Mouse (Mus musculus): ENCODE results near the gene Gtf2f2. TPM values are rescaled to one million over a fixed set of nuclear protein-coding genes. Genes with fewer than 3 reads are reported as not detected.
"Not testable (repeated sequence)": the region's sequence is repeated elsewhere in the genome, so short reads cannot be mapped to it uniquely, and the experiment has no call there.

The Gtf2f2 gene
- total RNA-seq, 1 experiment from 2014 or later, result 24.3 TPM

GRCm38 (mm10) chr14:75998082-75998481 is 12.6 kb downstream of the Gtf2f2 start:
- DNase-seq, result no peak

- no peak for DNase-seq
These were observed 18.3 kb downstream of the Gtf2f2 start for GRCm38 (mm10) chr14:75992371-75992770.

- no peak for DNase-seq
These were observed 19.7 kb downstream of the Gtf2f2 start for GRCm38 (mm10) chr14:75990936-75991335.

- DNase-seq, result no peak
These were observed 21.5 kb downstream of the Gtf2f2 start for GRCm38 (mm10) chr14:75989168-75989567.

GRCm38 (mm10) chr14:75986878-75987483 is 23.7 kb downstream of the Gtf2f2 start:
- DNase-seq, result no peak

- no peak for DNase-seq
These were observed 25.6 kb downstream of the Gtf2f2 start for GRCm38 (mm10) chr14:75985112-75985511.

GRCm38 (mm10) chr14:75983891-75984290 is 26.8 kb downstream of the Gtf2f2 start:
- DNase-seq, result no peak

GRCm38 (mm10) chr14:75981231-75981630 is 29.4 kb downstream of the Gtf2f2 start:
- DNase-seq, result no peak

GRCm38 (mm10) chr14:75976107-75976506 is 34.6 kb downstream of the Gtf2f2 start:
- DNase-seq, result no peak

- DNase-seq, result no peak
These were observed 43.4 kb downstream of the Gtf2f2 start for GRCm38 (mm10) chr14:75967291-75967690.

- no peak for DNase-seq
These were observed 46.2 kb downstream of the Gtf2f2 start for GRCm38 (mm10) chr14:75964433-75964832.

GRCm38 (mm10) chr14:75964000-75964399 is 46.7 kb downstream of the Gtf2f2 start:
- DNase-seq, result no peak

GRCm38 (mm10) chr14:75963215-75963614 is 47.5 kb downstream of the Gtf2f2 start:
- no peak for DNase-seq

- no peak for DNase-seq
These were observed 48.4 kb downstream of the Gtf2f2 start for GRCm38 (mm10) chr14:75962250-75962649.

GRCm38 (mm10) chr14:75954766-75955165 is 55.9 kb downstream of the Gtf2f2 start, which contains the start of gene Kctd4:
Kctd4 (plus strand) TSS chr14:75955009.
- no peak for DNase-seq

GRCm38 (mm10) chr14:75953011-75953410 is 57.7 kb downstream of the Gtf2f2 start:
- no peak for DNase-seq

- DNase-seq, result no peak
These were observed 63.0 kb downstream of the Gtf2f2 start for GRCm38 (mm10) chr14:75947674-75948073.

- DNase-seq, result no peak
These were observed 68.3 kb downstream of the Gtf2f2 start for GRCm38 (mm10) chr14:75942365-75942764.

- DNase-seq, result no peak
These were observed 69.2 kb downstream of the Gtf2f2 start for GRCm38 (mm10) chr14:75941500-75941899.

- no peak for DNase-seq
These were observed 73.0 kb downstream of the Gtf2f2 start for GRCm38 (mm10) chr14:75937714-75938113.

- DNase-seq, result peak; percentile 3
These were observed 76.3 kb downstream of the Gtf2f2 start for GRCm38 (mm10) chr14:75934359-75934758.

- peak; percentile 8 for DNase-seq
These were observed 79.4 kb downstream of the Gtf2f2 start for GRCm38 (mm10) chr14:75931266-75931665.

- not testable (repeated sequence) for DNase-seq
These were observed 81.0 kb downstream of the Gtf2f2 start for GRCm38 (mm10) chr14:75929713-75930112.

GRCm38 (mm10) chr14:75923314-75924052 is 87.2 kb downstream of the Gtf2f2 start:
- no peak for DNase-seq

Data from adrenal gland, postnatal 25 days (tissue).